Mouse (Mus musculus): ENCODE measurements around the gene Clcn2.

Clcn2 gene

DNA sequence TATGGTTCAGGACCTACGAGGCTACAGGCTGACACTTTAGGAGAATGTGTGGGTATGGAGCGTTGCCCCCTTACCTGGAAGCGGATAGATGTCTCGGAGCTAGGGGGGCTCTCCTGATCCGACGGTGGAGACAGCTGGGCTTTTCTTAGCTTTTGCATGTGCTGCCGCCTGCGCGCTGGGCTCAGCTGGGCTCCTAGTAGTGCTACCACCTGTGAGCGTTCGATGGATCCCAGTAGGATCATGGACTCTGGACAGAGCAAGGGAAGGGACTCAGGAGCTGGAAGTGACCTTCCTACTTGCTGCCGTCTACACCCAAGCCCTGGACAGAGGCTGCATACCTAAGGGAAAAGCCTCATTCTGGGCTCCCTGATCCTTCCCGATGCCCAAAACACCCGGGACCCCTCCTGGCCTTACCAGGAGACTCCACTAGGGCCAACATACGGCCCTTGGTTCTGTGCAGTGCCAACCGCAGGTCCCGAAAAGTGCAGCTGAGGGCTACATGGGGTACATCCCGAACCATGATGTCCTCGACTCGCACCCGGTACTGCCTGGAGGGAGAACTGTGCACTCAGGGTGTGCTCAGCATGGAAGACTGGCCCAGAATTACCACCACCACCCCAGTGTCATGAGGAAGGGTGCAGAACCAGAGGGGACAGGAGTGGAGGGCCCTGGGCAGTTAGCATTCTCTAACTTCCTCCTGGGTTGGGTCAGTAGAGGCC is 9.2 kb downstream of the Clcn2 start:
- in situ Hi-C loops (cut with MboI; ENCODE audit: low pct_unique_long_range_greater_than_20kb in 1 of 2, low sequenced_read_pairs in 2 of 2, unreplicated experiment in 1 of 2), result no loop called here

DNA sequence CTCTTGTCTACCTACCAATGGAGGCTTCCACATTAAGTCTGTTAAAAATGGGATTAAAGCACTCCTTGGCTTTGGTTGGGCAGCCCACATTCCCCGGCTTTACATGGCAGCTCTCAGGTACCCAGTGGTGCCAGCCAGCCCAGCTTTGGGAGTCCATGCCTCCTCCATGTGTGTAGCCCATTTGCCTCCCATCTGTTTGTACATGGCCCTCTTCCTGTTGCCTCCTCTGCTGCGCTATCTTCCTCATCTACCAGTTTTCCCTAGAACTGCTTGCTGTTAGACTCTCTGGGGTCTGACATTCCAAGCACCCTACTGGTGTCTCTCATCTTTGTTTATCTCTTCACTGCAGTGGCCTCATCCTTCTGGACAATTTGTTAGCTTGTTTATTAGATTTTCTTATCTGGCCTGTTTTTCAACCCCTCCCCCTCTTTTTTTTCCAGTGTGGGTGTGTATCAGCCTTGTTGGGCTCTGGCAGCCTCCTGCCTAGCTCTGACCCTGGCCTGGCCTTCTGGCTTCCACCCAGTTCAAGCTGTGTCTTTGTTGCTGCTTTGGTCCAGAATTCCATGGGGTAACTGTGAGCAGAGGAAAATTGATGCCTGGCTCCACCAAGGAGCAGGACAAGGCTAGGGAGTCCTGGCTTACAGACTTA is 11.0 kb downstream of the Clcn2 start:
- in situ Hi-C loops (cut with MboI; ENCODE audit: low pct_unique_long_range_greater_than_20kb in 1 of 2, low sequenced_read_pairs in 2 of 2, unreplicated experiment in 1 of 2), result no loop called here

DNA sequence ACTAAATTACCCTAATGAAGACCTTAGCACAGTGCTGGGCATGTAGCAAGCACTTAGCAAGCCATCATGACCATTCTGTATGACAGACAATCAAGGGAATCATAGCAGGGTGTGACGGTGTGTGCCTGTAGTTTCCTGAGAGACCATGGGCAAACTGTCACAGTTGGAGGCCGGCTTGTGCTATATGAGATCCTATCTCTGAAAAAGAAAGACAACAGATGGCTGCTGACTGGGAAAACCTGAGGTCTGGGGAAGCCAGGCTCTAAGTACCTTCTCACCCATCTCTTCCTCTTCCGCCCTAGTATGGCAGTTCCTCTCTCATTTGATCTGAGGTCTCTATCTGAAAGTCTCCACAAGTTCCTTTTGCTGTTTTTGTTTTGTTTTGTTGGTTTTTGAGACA is 11.8 kb downstream of the Clcn2 start:
- in situ Hi-C loops (cut with MboI; ENCODE audit: low pct_unique_long_range_greater_than_20kb in 1 of 2, low sequenced_read_pairs in 2 of 2, unreplicated experiment in 1 of 2), result no loop called here

DNA sequence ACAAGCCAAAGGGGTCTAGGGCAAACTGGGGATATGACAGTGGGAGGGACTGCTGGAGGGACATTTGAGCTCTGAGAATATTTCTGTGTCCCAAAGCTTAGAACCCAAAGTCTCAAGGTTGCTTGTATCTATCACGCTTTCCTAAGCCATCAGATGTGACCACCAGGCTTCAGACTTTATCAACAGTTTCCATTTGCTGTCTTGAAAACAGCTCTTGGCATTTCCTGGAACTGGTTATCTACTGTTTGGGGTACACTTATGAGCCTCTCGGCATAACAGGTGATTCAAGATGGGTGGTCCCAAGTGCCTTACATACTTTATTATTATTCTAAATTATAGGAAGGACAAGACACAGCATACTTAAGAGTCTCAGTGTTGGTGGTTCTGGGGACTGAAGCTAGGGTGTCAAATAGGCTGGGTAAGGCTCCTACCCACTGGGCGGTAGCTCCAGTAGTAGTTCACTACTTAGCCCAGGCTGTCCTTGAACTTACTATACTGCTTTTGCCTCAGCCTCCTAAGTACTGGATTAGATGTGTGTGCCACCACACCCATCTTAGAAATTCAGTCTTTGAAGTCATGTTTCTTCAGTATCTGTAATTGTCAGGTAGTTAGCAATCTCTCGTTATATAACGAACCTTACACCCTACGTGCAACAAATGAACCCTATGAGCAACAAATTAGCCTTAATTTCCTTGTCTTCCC is 13.7 kb downstream of the Clcn2 start:
- in situ Hi-C loops (cut with MboI; ENCODE audit: low pct_unique_long_range_greater_than_20kb in 1 of 2, low sequenced_read_pairs in 2 of 2, unreplicated experiment in 1 of 2), result no loop called here

DNA sequence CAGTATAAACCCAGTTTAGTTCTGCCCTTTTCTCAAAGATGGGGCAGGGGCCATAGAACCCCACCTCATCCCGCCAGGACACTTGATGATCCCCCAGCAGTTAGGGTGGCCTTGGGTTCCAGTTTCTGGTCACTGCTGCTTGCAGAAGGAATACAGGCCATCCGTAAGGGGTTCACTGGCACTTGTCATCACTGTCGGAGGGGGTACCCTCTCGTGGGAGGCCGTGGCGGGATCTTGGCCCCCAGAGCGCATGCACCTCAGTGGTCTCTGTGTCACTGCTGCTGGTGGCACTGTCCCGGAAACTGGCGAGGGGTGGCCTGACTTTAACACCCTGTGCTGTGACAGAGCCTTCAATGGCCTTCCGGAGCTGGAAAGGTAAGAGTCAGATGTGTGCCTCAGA is 14.5 kb downstream of the Clcn2 start:
- in situ Hi-C loops (cut with MboI; ENCODE audit: low pct_unique_long_range_greater_than_20kb in 1 of 2, low sequenced_read_pairs in 2 of 2, unreplicated experiment in 1 of 2), result no loop called here

DNA sequence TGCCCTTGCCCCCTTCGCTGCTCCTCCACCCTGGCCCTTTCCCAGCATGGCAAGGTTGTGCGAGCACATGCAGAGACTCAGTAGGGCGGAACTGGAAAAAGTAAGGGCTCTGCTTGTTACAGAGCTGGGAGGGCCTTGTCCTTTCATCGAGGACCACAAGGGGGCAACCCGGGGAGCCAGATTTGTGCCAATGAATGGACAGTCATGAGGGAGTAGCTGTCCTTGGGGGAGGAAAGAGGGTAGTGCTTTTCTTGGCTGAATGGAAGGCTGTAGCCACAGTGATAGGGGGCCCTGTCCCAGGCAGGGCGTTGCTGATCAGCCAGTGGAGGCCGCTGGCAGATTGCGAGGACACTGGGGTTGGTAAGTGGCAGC is 15.0 kb downstream of the Clcn2 start:
- in situ Hi-C loops (cut with MboI; ENCODE audit: low pct_unique_long_range_greater_than_20kb in 1 of 2, low sequenced_read_pairs in 2 of 2, unreplicated experiment in 1 of 2), result no loop called here

DNA sequence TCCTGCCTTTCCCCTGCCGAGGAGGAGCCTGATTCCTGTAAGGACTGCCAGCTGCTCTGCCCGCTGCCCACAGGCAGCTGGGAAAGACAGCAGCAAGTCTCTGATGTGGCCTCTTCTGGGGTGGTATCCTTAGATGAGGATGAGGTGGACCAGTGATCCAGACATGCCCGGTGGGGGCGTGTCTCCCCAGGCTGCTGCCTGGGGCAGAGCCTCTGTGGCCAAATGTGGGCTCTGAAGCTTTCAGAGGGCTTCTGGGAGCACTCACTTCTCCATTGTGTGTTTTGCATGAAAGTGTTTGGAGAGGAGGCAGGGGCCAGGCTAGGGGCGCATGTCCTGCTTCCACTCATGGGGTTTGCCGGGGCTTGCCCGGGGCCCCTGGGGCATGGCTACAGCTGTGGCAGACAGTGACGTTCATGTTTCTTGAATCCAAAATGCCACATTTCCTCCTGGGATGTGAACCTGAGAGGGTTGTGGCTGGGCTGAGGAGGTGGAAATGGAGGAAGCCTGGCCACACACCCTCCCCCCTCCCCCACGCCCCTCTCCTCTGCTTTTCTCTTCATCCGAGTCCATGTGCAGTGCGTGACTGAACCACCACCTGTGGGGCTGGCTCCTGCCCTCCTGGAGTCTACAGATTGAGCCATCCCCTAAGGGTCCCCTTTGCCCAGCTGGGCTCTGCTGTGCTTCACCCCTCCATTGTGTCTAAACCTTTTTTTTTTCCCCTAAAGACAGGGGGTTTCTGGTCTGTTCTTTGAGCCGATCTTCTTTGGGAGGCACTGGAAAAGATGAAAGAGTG is 15.6 kb downstream of the Clcn2 start:
- in situ Hi-C loops (cut with MboI; ENCODE audit: low pct_unique_long_range_greater_than_20kb in 1 of 2, low sequenced_read_pairs in 2 of 2, unreplicated experiment in 1 of 2), result no loop called here

DNA sequence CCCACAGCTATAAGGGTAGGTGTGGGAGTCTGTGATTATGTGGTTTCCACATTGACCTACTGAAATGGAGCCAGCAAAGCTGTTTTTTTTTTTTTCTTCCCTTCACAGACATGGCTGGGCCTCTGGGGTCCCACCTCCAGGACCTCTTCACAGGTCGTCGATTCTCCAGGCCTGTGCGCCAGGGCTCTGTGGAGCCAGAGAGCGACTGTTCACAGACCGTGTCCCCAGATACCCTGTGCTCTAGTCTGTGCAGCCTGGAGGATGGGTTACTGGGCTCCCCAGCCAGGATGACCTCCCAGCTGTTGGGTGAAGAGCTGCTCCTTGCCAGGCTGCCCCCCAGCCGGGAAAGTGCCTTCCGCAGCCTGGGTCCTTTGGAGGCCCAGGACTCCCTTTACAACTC is 16.2 kb downstream of the Clcn2 start:
- in situ Hi-C loops (cut with MboI; ENCODE audit: low pct_unique_long_range_greater_than_20kb in 1 of 2, low sequenced_read_pairs in 2 of 2, unreplicated experiment in 1 of 2), result no loop called here

DNA sequence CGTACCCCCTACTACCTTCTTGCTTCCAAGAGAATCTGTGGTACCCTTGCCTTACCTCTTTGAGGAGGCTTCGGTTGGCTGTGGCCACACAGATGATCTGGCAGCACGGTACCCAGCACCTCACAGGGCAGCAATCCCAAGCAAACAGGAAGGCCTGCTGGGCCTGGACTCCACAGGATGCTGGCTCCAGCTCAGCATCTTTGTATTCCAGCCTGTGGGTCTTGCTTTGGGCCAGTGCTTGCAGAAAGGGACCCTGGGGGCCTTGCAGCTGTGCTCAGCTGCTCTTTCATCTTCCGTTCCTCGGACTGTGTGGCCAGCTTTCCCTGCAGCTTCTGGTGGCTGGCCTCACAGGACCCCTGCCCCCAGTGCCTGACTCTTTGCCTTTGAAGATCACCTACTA is 17.5 kb downstream of the Clcn2 start:
- in situ Hi-C loops (cut with MboI; ENCODE audit: low pct_unique_long_range_greater_than_20kb in 1 of 2, low sequenced_read_pairs in 2 of 2, unreplicated experiment in 1 of 2), result no loop called here

DNA sequence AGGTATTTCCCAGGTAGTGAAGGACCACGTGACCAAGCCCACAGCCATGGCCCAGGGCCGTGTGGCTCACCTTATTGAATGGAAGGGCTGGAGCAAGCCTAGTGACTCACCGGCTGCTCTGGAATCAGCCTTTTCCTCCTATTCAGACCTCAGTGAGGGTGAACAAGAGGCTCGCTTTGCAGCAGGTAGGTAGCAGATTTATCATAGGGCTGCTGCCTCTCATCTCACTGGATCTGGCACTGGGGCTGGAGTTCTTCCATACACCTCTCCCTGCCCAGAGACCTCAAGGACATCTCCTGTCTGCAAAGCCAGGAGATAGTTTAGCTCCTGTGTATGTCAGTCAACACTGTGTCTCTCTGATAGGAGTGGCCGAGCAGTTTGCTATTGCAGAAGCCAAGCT is 18.3 kb downstream of the Clcn2 start:
- in situ Hi-C loops (cut with MboI; ENCODE audit: low pct_unique_long_range_greater_than_20kb in 1 of 2, low sequenced_read_pairs in 2 of 2, unreplicated experiment in 1 of 2), result no loop called here

DNA sequence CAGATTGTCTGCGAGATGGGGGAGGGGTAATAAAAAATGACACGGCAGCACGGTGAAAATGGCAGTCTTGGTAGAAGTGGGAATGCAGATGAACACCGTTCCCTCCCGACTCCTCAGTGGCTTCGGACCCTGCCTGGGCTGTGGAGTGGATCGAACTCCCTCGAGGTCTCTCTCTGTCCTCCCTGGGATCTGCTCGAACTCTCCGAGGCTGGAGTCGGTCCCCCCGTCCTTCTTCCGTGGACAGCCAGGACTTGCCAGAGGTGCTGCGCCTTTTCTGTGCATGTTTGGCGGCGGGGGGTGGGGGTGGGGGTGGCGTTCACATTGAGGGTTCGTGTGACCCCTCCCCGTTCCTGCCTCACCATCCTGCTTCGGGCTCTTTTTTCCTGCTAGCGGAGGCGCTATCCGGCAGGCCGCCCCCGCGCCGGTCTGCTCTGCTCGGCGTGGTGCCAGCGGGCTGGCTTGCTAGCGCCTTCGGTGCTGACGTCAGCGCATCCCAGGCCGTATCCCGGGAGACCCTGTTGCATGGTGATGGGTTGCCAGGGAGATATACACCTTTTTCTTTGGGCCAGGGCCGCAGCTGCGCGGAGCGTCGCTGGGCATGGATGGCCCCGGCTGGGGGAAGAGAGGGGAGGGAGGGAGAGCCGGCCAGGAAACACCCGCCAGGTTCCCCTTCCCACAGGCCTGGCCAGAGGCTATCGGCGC is 21.8 kb downstream of the Clcn2 start:
- in situ Hi-C loops (cut with MboI; ENCODE audit: low pct_unique_long_range_greater_than_20kb in 1 of 2, low sequenced_read_pairs in 2 of 2, unreplicated experiment in 1 of 2), result no loop called here

DNA sequence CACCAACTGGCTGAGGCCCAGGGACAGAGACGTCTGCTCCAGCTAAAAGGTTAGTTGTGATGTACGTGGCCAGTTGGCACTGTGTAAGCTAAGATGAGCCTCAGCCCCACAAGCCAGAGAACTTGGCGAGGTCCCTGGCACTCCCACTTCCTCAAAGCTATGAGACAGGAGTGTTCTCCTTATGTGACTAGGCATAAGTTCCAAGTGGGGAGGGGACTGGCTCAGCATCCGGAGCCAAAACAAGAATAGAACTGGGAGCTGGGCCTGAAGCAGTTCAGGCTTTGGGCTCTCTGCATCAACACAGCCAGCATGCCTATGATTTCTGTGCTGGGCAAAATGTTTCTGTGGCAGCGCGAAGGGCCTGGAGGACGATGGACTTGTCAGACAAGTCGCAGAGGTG is 22.8 kb downstream of the Clcn2 start:
- in situ Hi-C loops (cut with MboI; ENCODE audit: low pct_unique_long_range_greater_than_20kb in 1 of 2, low sequenced_read_pairs in 2 of 2, unreplicated experiment in 1 of 2), result no loop called here

DNA sequence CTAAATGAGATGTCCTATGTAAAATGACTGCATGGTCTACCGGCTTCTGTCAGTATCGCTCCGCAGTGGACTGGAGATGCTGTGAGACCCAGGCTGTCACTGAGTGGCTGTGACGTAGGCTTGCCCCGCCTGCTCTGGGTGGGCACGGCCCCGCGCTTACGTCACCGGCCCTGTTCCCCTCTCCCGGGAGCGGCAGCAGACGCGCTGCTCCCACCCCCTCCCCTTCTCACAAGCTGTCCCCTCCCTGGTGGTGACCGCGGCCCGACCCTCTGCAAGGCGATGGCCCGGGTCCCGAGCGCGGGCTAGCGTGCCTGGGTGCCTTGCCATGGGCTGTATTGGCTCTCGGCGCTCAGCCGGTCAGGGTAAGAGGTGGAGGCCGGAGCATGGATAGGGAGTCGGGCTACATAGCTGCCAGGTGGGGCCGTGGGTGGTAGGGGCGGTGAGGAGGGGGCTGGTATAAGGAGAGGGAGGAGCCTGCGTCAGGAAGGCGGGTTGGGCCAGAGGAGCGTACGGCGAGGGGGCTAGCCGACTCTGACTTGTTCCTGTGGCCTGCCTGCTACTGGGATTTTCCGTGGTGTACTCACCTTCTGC is 24.3 kb downstream of the Clcn2 start, which contains the start of gene Fam131a:
Gene Fam131a, plus strand, starts transcription at position 131 of the 591 bp plus-strand sequence.
- in situ Hi-C loops (cut with MboI; ENCODE audit: low pct_unique_long_range_greater_than_20kb in 1 of 2, low sequenced_read_pairs in 2 of 2, unreplicated experiment in 1 of 2), result no loop called here

DNA sequence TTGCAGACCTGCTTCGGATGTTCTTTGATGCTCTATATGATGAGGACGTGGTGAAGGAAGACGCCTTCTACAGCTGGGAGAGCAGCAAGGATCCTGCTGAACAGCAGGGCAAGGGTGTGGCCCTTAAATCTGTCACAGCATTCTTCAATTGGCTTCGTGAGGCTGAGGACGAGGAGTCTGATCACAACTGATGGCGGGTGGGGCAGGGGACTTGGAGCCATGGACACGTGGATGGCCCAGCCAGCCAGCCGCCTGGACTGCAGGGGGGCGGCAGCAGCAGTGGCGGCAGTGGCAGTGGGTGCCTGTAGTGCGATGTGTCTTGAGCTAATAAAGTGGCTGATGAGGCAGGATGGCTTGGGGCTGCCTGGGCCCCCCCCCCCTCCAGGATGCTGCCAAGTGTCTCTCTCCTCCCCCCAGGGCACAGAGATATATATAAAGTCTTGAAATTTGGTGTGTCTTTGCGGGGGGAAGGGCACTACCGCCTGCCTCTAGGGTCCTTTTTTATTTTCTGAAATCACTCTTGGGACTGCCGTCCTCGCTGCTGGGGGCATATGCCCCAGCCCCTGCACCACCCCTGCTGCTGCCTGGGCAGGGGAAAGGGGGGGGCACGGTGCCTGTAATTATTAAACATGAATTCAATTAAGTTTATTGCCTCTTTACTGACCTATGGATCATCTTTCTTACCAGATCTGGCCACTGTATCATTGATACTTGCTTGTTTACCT is 25.1 kb downstream of the Clcn2 start:
- in situ Hi-C loops (cut with MboI; ENCODE audit: low pct_unique_long_range_greater_than_20kb in 1 of 2, low sequenced_read_pairs in 2 of 2, unreplicated experiment in 1 of 2), result no loop called here

DNA sequence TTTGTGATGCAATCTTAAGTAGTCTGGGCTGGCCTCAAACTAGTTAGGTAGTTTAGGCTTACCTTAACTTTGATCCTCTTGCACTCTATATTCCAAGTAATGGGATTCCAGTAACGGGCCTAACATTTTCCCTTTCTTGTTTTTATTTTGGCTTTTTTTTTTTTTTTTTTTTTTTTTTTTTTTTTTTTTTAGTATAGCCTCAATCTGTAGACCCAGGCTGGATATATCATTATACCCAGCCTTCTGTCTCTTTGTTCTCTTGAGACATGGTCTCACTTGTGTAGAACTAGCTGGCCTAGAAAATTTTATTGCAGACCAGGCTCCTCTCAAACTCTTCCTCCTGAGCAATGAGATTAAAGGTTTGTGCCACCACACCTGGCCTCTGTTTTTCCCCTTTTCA is 25.9 kb downstream of the Clcn2 start:
- in situ Hi-C loops (cut with MboI; ENCODE audit: low pct_unique_long_range_greater_than_20kb in 1 of 2, low sequenced_read_pairs in 2 of 2, unreplicated experiment in 1 of 2), result no loop called here

DNA sequence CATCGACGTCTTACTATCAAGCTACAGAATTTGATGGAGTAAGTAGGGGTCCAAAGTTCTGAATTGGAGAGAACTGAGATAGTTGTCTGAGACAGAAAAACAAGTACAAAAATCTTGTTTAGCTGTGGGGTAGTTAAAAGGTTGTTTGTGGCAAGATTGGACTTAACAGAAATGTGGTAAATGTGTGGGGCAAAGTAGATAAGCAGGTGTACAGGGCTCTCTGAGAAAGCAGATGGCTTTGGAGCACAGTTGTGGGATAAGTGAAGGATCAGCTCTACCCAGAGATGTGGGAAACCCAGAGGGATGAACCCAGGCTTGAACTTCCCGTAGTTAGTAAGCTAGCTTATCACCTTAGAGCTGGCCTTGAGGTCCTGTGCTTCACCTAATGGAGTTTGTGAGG is 26.8 kb downstream of the Clcn2 start:
- in situ Hi-C loops (cut with MboI; ENCODE audit: low pct_unique_long_range_greater_than_20kb in 1 of 2, low sequenced_read_pairs in 2 of 2, unreplicated experiment in 1 of 2), result no loop called here

DNA sequence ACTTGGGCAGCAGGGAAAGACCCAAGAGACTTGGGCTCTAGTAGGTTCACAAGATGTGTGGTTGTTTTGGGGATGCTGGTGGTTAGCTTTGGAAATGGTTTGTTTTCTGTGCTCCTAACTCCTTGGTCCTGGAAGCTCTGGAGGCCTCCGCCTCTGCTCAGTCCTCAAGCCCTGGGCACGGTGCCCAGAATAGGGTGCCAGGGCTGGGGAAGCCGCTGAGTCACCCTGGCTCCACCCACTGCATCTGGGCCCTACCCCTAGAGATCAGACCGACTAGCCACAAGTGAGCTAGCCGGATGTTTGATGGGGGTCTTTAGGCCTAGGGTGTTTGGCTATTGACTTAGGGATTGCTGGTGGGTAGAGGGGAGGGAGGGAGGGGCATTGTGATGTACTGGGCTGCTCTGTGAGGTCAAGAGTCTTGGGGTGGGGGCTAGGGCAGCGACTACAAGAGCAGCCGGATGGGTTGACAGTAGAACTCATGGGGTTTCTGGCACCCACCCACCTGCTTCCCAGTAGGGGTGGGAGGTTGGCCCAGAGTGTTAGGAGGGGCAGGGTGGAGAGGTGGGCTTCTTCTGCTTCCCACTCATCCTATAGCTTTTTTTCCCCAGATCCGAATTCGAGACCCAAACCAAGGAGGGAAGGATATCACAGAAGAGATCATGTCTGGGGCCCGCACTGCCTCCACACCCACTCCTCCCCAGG is 39.4 kb downstream of the Clcn2 start:
- in situ Hi-C loops (cut with MboI; ENCODE audit: low pct_unique_long_range_greater_than_20kb in 1 of 2, low sequenced_read_pairs in 2 of 2, unreplicated experiment in 1 of 2), result no loop called here

All from mouse embryonic stem cell (cell line).